Mouse (Mus musculus) gastrocnemius, adult 18-20 months (tissue): ENCODE measurements around the gene Ccdc30. TPM values are rescaled to one million over a fixed set of nuclear protein-coding genes. Genes with fewer than 3 reads are reported as not detected.

Source experiments
- DNase-seq: peaks from one replicate; pipeline ENCODE4 v3.0.0; 2021; ENCODE audit warnings: low spot score
- long read RNA-seq, 2 experiments: library from polyadenylated mRNA; stranded (forward); transcript quantifications; one replicate each; pipeline ENCODE4 v2.0.0; 2021
- total RNA-seq, 2 experiments: library from RNA; stranded (reverse); gene quantifications; 2 replicates each; pipeline ENCODE4 v1.2.3; 2021

Gene Ccdc30
- total RNA-seq, result not detected
- long read RNA-seq, experiment 1, result 0 reads
- long read RNA-seq, experiment 2, result 0 reads

DNA sequence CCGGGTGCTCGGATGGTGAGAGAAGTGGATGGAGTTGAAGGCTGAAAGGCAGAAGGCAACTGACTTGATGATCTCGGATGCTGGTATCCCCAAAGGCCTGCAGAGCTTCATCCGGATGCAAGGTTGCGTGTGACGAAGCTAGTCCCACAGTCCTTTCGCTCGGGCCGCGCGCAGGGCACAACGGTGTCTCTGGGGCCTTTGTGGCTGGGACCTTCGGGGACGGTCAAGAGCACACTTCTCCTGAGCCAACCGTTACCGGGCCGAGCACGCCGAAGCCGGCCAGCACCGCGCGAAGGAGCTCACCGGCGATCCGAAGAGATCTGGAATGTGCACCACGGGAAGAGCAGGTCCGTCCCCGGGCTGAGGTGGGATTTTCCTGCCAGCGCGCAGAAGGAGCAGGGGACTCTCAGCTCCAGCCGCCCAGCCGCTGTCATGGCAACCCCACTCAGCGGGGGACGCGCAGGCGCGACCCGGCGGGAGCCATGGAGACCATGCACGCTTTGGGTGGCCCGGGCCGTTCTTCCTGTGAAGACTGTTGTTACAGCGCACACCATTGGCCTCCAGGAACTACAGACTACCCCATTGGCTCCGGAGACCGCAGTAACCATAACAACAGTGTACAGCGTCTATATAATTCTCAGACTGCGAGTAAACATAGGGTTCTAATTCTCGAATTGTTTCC lies at the start of gene Ccdc30:
Gene Ccdc30 (minus strand): TSS at position 450 of the 682 bp plus-strand sequence.
- DNase-seq, result peak; percentile 56

DNA sequence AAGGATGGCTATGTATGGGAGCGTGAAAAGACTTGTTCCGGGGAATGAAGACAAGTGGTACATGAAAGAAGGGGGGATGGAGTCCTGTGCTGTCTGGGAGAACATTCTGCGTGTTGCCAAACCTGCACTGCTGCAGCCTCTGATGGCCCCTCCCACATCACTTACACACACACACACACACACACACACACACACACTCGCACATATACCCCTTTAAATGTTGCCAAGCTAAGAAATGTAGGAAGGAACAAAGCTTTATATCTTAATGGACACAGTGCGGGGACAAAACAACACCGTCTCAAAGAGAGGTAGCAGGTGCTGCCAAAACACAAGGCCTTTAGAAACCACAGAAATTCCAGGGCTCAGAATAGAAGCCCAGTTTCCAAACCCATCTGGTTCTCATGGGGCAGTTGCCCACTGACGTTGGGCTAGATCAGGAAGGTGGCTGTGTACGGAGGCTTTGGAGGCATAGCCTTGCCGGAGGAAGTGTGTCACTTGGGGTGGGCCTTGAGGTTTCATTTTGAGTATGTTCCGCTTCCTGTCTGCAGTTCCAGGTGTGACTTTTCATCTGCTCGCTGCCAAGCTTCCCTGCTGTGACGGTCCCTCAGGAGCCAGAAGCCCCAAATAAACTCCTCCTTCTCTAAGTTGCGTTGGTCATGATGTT lies 48.6 kb upstream of the Ccdc30 start:
- no peak for DNase-seq

DNA sequence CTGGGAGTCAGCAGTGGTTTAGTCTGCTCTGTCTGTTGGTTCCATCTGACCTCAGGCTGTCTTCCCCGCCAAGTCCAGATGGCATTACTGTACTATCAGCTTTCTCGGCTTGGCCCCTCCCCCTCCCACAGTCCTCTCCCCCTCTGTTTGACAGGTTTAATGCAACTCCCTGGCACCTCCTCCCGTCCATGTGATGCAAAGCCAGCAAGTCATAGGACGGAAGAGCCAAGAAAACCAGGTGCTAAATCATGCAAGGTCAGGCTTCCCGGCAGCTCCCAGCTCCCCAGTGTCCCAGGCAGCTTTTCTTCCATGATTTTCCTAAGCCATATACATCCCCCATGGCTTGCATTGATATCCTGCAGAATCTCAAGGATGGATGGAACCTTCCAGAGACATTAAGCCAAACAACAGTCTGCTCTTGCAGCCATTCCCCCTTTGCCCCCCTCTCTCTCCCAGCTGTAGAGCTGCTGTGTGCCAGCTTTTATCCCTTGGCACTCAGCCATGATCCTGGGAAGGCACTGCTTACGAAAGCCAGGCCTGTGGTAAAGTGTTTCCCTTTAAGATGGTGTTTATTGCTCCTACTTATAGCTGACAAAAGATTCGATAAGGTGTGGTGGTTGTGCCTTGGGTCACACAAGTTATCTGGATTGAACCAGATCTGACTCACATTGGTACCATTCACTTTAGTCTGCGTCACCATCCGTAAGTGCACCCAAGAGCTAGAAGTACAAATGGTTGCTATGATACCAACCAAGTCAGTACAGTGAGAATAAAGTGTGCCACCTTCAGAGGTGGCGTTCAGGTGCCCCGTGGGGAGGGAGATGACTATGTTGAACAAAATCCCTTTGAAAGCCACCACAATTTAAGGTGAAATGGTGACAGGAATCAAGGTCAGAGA lies 47.8 kb upstream of the Ccdc30 start:
- peak; percentile 73 for DNase-seq

DNA sequence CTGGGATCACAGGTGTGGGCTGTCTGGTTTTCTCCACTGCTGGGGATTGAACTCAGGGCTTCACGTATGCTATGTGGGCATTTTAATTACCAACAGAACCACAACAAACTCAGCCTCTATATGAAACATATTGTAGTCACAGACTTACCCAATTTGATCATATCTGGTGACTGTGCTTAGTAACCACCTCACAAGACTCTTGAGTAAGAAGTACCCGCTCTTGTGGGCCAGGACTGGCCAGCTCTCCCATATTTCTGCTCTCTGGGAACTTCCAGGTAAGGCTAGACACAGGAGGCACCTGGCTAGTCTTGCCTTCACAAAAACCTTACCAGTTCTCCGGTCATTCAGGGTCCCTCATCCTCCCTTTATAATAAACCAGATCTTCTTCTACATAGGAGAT lies 47.1 kb upstream of the Ccdc30 start:
- no peak for DNase-seq

DNA sequence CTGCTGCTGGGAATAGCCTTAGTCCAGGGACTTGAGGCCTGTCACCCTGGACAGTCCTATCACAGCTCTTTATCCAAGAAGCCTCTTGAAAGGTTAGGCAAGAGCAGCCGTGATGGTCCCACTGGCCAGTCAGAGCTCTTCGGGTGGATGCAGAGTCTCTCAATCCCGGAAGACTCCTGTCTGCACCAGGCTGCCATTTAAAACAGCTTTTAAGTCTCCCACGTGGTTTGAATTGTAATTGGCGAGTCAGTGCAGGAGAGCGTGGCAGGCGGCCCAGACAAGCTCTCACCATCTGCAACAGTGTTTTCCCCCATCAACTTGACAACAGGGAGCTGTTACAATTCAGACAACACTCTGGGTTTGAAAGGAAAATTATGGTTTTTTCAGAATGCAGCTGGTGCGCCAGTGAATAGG lies 45.4 kb upstream of the Ccdc30 start:
- DNase-seq, result peak; percentile 26

DNA sequence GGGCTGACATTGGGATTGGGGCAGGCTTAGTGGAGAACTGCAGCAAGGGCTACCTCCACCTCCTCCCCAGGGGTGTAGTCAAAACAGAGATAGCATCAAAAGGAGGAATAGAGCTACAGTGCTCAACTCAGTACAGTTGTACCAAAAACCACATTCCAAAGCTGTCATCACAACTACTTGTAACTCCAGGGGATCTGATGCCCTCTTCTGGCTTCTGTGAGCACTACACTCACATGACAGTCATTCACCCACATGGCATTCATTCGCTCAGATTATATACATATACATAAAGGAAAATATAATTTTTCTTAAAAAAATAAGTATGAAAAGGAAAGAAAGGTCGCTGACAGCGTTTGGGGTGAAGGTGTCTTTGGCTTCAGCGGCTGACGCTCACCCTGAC lies 45.0 kb upstream of the Ccdc30 start:
- DNase-seq, result no peak

DNA sequence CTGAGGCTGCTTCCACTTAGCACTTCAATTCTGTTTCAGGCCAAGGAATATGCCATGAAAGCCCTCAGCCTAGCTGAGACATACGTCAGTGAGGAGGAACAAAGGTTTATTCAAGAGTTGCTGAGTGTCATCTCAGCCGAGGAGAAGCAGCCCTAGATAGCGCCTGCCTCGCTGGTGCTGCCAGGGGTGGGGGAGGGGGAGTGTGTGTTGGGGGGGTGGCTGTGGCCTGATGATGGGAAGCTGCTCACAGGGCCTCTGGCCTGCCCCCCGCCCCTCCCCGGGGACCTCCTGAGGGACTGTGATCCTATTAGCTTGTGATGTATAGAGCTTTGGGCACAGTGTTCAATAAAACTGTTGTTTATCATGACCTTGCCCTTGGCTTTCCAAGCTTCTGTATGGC lies 38.2 kb upstream of the Ccdc30 start:
- no peak for DNase-seq

DNA sequence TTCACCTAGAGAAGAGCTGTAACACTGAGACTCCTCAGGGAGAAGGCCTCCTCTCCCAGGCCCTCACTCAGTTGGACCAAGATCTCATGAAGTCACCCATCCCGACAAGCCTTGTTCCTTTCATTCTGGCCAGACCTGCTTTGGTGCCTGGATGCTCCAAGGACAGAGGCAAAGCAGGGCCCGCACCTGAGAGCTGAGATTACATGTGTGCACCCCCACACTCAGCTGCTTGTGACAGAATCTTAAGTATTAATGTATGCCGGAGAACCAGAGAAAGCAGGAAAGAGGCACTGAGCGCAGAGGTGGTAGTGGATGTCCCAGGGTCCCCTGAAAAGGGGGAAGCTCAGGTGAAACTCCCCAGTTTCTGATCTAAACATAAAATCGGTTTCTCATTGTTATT lies 37.8 kb upstream of the Ccdc30 start:
- no peak for DNase-seq

DNA sequence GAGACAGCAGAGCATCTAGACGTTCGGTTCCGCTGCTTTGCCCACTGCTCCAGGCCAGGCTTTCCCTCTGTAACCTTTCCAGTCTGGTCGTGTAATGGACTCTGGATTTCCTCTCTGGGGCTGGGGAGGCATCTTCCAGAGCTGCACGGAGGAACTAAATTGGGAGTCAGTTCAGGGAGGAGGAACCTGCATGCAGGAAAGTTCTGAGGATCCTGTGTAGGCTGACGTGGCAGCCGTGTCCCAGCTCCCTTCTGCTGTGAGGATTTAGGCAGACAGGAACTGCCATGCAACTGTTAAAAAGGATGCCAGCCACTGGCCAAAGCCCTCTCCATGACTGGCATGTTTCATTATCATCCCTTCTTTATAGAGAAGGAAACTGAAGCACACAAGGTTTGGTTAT lies 35.1 kb upstream of the Ccdc30 start:
- no peak for DNase-seq

DNA sequence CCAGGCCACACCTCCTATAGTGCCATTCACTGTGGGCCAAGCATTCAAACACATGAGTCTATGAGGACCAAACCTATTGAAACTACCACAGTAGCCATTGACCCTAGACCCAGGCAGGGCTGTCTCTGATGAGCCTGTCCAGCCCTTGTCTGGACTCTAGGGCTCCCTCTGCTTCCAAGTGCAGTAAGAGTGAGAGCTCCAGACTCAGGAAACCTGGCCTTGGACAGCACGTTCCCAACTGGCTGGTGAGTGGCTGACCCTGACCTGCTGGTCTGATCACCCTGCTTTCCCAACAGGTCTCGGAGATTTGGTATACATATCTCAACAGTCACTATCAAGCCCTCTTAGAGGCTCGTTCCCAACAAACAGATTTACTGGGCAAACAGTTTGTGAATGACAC lies 32.5 kb upstream of the Ccdc30 start:
- no peak for DNase-seq

DNA sequence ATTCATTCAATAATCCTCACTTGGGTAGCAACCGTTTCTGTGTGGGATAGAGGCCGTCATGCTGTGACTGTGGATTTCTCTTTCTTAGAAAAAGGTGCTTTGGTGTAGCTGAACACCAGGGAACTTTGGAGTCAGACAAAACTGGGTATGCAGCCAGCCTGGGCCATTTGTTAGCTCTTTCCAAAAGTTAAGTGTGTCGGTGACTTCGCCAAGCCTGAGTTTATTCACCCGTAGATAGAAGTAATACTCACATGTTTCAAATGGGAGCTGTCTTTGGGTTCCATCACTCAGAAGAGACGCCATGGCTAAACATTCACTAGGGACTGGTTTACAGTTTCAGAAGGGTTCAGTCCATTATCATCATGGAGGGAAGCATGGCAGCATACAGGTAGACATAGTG lies 31.9 kb upstream of the Ccdc30 start:
- DNase-seq, result no peak

DNA sequence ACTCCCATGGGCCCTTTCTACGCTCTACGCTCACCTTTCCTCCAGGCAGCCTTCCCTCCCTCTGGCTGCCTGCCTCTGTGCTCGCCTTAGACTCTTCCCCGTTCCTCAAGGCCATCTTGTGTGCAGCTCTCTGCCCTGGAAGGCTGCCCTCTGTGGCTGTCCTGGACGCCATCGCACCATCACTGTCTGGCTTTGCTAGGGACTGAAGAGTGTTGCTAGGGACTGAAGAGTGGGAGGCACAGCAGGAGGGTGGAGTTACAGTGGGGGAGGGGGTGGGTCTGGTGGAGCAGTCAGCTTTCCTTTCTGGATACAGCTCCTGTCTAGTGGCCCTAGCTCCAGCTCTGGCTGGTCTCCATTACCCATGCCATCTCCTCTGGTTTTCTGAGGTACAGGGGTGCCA lies 27.2 kb upstream of the Ccdc30 start:
- DNase-seq, result no peak

DNA sequence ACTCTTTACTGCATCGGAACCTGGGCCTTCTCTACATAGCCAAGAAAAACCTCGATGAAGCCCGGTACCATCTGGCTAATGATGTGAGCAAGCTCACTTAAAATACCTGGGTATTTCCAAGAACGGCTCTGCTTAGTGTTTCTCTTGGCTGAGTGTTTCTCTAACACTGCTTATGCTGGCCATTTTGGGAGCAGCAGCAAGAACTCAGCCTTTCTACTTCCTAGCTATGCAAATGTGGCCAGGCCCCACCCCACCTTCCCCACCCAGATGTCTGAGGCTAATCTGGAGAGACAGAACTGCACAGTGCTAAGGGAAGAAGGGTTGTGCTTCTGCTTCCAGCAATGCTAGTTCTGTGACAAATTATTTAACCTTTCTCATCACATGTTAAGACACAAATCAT lies 26.5 kb upstream of the Ccdc30 start:
- DNase-seq, result no peak

DNA sequence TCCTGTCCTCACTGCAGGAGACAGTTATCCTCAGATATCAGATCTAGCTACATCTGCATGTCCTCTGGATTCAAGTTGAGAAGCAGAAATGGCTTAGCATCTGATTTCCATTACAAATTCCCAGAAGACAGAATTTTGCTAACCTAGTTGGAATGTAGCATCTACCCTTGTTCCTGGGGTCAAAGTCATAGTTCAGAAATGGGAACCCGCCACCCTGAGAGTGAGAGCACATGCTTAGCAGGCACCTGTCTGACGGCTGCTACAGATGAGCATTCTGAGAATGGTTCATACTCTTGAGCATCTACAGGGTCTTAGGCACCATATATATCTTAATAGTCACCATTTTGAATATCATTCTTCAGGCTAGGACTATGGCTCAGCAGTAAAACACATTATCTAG lies 22.6 kb upstream of the Ccdc30 start:
- no peak for DNase-seq

DNA sequence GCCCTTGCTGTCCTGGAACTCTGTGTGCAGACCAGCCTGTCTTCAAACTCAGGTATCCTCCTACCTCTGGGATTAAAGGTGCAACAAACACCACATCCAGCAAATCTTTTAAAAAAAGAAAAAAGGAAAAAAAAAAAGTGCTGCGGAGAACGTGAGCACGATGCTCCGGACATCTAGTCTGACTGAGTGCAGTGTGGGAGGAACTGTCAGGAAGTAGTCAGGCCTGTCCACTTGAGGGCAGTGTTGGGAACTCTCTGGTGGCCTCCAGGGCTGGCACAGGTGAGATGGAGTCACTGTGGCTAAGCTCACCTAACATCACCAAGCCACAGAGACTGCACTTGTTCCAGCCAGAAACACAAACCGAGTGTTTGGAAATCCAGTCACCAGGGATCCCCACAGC lies 15.4 kb upstream of the Ccdc30 start:
- DNase-seq, result peak; percentile 44

DNA sequence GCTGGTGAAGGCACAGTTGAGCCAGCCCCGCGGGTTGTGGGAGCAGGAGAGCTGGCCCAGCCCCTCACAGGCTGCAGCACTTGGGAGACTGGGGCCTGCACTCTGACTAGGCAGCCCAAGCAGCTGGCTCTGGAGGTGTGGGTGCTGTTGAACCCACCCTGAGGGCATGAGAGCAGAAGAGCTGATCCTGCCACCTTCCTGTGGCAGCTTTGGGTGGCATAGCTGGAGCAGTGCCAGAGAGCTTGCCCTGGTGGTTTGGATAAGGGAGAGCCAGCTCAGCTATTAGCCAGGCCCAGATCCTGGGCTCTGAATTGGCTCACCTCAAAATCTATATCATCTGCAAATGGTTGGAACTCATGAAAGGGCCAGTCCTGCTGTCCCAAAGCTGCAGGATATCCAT lies 12.4 kb upstream of the Ccdc30 start:
- no peak for DNase-seq

DNA sequence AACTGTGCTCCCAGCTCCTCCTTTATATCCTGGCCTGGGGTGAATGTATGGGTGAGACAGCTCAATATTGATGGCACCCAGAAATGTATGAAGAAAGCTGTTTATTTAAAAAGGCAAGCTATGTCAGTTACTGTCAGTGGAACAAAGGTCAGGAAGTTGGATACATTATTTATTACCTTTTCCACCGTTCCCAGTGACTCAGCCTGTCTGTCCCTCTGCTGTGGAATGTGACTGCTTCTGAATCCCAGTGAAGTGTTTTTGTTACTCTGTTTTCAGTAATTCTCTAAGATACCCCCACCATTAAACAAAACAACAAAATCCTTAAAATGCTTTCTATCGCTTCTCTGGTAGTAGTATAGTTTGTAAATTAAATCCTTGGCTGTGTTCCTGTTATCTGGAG lies 10.3 kb upstream of the Ccdc30 start:
- no peak for DNase-seq

DNA sequence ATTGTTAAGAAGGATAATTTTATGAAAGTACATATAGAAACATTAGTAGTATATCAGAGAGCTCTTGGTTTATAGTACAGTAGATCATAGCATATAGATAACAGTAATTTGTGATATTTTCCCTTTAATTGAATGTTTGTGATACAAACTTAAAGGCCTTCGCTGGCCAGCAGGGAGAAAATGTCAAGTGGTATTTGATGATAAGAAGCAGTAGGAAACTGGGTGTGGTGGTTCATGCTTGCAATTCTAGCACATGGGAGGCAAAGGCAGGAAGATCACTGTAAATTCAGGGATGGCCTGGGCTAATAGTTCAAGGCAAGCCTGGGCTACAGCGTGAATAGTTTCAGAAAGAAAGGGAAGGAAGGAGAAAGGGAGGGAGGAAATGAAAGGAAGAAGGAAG lies 9.8 kb upstream of the Ccdc30 start:
- DNase-seq, result no peak

DNA sequence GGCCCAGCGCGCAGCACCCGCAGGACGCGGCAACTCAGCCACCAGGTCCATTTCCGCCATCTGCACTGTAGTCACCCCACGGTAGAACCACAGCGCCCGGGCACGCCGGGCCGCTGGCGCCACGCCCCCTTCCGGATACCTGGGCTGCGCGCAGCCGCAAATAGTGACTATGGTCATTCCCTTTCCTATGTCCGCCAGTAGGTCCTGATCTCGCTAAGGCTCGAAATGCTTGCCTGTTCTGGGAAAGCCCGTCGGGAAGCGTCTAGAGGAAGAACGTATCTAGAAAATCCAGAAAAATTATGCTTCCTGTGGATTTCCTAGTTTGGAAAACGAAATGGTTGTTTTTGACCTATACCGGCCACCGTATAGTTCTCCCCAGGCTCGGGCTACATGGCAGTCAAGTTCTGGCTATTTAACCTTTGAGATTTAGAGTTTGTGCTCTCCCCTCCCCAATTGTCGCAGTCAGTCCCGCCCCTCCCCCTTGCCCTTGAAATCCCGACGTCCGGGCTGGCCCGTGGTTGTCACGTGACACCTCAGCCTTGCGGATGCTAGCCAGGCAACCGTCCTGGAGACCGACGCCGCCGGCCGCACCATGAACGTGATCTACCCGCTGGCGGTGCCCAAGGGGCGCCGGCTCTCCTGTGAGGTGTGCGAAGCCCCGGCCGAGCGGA lies 7.1 kb upstream of the Ccdc30 start, which contains the start of the genes Ppcs and Zmynd12:
Gene Ppcs (minus strand): TSS at position 127 of the 671 bp plus-strand sequence.
Gene Zmynd12 (plus strand): TSS at position 521 of the 671 bp plus-strand sequence.
- peak; percentile 87 for DNase-seq

DNA sequence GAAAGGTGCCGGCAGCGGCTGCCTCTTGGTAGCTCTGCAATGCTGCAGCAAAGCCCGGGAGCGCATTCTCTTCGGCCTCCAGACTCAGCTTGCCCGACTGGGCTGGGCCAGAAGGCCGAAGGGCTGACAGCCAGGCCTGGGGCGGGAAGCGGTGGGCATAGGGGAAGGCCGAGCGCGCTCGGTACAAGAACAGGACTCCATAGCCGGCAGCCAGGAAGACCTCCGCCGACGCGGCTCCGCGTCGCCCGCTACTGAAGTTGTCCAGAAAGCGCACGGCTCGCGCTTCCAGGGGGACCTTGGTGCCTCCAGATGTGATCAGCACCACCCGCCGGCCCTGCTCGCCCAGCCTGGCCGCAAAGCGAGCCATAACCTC lies 6.6 kb upstream of the Ccdc30 start:
- DNase-seq, result peak; percentile 15

DNA sequence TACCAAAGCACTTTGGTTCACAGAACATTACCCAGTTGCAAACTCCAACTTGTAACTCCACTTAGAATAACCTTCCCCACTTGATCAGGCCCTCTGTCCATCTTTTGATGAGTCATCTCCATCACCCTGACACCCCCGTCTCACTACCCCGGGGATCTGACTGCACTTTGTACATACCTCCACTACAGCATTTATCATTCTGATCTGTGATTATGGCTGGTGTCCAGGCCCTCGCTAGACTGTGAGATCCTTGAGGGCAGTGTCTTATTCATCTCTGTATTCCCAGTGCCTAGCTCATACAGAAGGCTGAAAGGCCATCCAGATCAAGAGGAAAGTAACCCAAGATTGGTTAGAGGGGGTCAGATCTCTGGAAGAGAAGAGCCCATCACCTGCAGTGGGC lies 5.9 kb upstream of the Ccdc30 start:
- no peak for DNase-seq

DNA sequence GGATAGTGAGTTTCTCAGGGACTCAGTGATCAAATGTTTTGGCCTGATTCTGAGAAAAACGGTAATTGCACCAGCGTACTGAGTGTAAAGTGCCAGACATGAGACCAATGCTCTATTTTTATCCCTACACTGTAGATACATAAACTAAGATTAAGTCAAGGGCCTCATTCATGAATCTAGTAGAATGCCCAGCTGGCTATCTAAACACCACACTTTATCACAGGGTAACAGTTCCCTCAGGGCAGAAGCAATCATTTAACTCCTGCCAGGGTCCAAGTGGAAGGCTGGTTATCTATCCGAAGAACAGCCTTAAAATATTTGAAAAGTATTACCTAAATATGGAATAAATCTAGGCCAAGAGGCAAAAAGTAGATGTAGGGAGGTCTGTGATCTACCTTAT lies 2.6 kb upstream of the Ccdc30 start:
- no peak for DNase-seq
